Mouse (Mus musculus) spleen, postnatal 4 days (tissue): ENCODE measurements around the gene Efcab11.

Experiments used
- DNase-seq, 2 experiments: peaks; one replicate each; pipeline ENCODE4 v3.0.0; 2022; ENCODE audit warnings: low spot score in 2 of 2

Efcab11 gene

GRCm38 (mm10) chr12:99756213-99756612 is 128.0 kb downstream of the Efcab11 start:
- DNase-seq: no peak

- DNase-seq: peak in 1 of 2 experiments; percentile 43
These were observed 131.3 kb downstream of the Efcab11 start for GRCm38 (mm10) chr12:99752986-99753385.

GRCm38 (mm10) chr12:99749391-99749790 is 134.8 kb downstream of the Efcab11 start:
- DNase-seq: peak in 1 of 2 experiments; percentile 43

GRCm38 (mm10) chr12:99741631-99742030 is 142.6 kb downstream of the Efcab11 start:
- peak in 1 of 2 experiments; percentile 56 for DNase-seq

GRCm38 (mm10) chr12:99739211-99739610 is 145.0 kb downstream of the Efcab11 start:
- peak in 1 of 2 experiments; percentile 54 for DNase-seq

- DNase-seq: peak in 1 of 2 experiments; percentile 43
These were observed 146.0 kb downstream of the Efcab11 start for GRCm38 (mm10) chr12:99738256-99738655.

GRCm38 (mm10) chr12:99736971-99737370 is 147.3 kb downstream of the Efcab11 start:
- DNase-seq: peak in 1 of 2 experiments; percentile 52

GRCm38 (mm10) chr12:99735172-99735571 is 149.1 kb downstream of the Efcab11 start:
- no peak for DNase-seq

GRCm38 (mm10) chr12:99724206-99724605 is 160.0 kb downstream of the Efcab11 start:
- DNase-seq: no peak

GRCm38 (mm10) chr12:99723791-99724190 is 160.4 kb downstream of the Efcab11 start:
- DNase-seq: no peak

- DNase-seq: no peak
These were observed 162.9 kb downstream of the Efcab11 start for GRCm38 (mm10) chr12:99721318-99721717.

GRCm38 (mm10) chr12:99719777-99720176 is 164.5 kb downstream of the Efcab11 start:
- DNase-seq: no peak

GRCm38 (mm10) chr12:99718161-99718560 is 166.1 kb downstream of the Efcab11 start:
- no peak for DNase-seq

GRCm38 (mm10) chr12:99716038-99716610 is 168.1 kb downstream of the Efcab11 start:
- DNase-seq: no peak

GRCm38 (mm10) chr12:99715129-99716037 is 168.9 kb downstream of the Efcab11 start:
- DNase-seq: no peak

GRCm38 (mm10) chr12:99712214-99712613 is 172.0 kb downstream of the Efcab11 start:
- no peak for DNase-seq

GRCm38 (mm10) chr12:99702248-99702647 is 182.0 kb downstream of the Efcab11 start:
- no peak for DNase-seq

GRCm38 (mm10) chr12:99700380-99700779 is 183.9 kb downstream of the Efcab11 start:
- DNase-seq: no peak

- DNase-seq: no peak
These were observed 184.7 kb downstream of the Efcab11 start for GRCm38 (mm10) chr12:99699379-99700023.

GRCm38 (mm10) chr12:99694066-99694465 is 190.2 kb downstream of the Efcab11 start:
- no peak for DNase-seq

- no peak for DNase-seq
These were observed 197.7 kb downstream of the Efcab11 start for GRCm38 (mm10) chr12:99686418-99686992.
